Mouse (Mus musculus) CD4-positive, CD25-positive, alpha-beta regulatory T cell, adult 2 months (primary cell): ENCODE measurements around the gene Olfr1276.

Experiments
- DNase-seq: peaks from one replicate; pipeline ENCODE4 v3.0.0-alpha.2; 2012; ENCODE audit warnings: low read depth, low spot score

The Olfr1276 gene

GRCm38 (mm10) chr2:111254216-111254615 is at the start of gene Olfr1276:
Gene Olfr1276, plus strand, starts transcription at chr2:111254516.
- DNase-seq, result no peak

- DNase-seq, result no peak
These were observed 24.8 kb upstream of the Olfr1276 start, which contains the start of gene 4930430A15Rik for GRCm38 (mm10) chr2:111229502-111229901. Gene 4930430A15Rik, minus strand, starts transcription at chr2:111229602.

- DNase-seq, result no peak
These were observed 19.1 kb upstream of the Olfr1276 start, which contains the start of gene Olfr1275 for GRCm38 (mm10) chr2:111235186-111235585. Gene Olfr1275, minus strand, starts transcription at chr2:111235286.

GRCm38 (mm10) chr2:111274006-111274405 is 19.7 kb downstream of the Olfr1276 start, which contains the start of gene Olfr1277:
Gene Olfr1277, minus strand, starts transcription at chr2:111274106.
- DNase-seq, result no peak

- no peak for DNase-seq
These were observed 35.5 kb downstream of the Olfr1276 start, which contains the start of gene Olfr1278 for GRCm38 (mm10) chr2:111289836-111290235. Gene Olfr1278, plus strand, starts transcription at chr2:111290136.

- no peak for DNase-seq
These were observed 44.2 kb downstream of the Olfr1276 start for GRCm38 (mm10) chr2:111298541-111298940.

GRCm38 (mm10) chr2:111300374-111300773 is 46.1 kb downstream of the Olfr1276 start, which contains the start of gene Olfr1279:
Gene Olfr1279, plus strand, starts transcription at chr2:111300635.
- DNase-seq, result no peak
